Mouse (Mus musculus) stomach, embryonic 15.5 days (tissue): ENCODE results near the gene Htatip2. TPM values are rescaled to one million over a fixed set of nuclear protein-coding genes. Genes with fewer than 3 reads are reported as not detected.

Experiments used
- ATAC-seq: fragments of 200-750 bp; cut with Nextera tagmentation; 2 replicates; pipeline ENCODE4 v1.8.0; 2017; ENCODE audit warnings: low read depth, moderate number of reproducible peaks, moderate TSS enrichment; ENCODE audit not compliant: insufficient read depth, low FRiP score
- H3K27ac ChIP-seq: fragments of 300-500 bp; sonication (generic); 2 replicates; pipeline ENCODE4 v1.5.1; 2015; ENCODE audit warnings: mild to moderate bottlenecking, inconsistent platforms
- H3K27me3 ChIP-seq: fragments of 300-500 bp; sonication (generic); replicated peaks from 2 replicates; pipeline ENCODE4 v1.6.1; 2015; ENCODE audit warnings: inconsistent platforms
- H3K36me3 ChIP-seq: fragments of 300-500 bp; sonication (generic); 2 replicates; pipeline ENCODE4 v1.6.1; 2015; ENCODE audit warnings: inconsistent platforms
- H3K4me1 ChIP-seq: fragments of 300-500 bp; sonication (generic); 2 replicates; pipeline ENCODE4 v1.6.1; 2015; ENCODE audit warnings: inconsistent platforms
- H3K4me2 ChIP-seq: fragments of 300-500 bp; sonication (generic); 2 replicates; pipeline ENCODE4 v1.6.1; 2015; ENCODE audit warnings: mild to moderate bottlenecking, inconsistent platforms
- H3K4me3 ChIP-seq: fragments of 300-500 bp; sonication (generic); replicated peaks from 2 replicates; pipeline ENCODE4 v1.5.1; 2015; ENCODE audit warnings: inconsistent platforms
- H3K9ac ChIP-seq: fragments of 300-500 bp; sonication (generic); 2 replicates; pipeline ENCODE4 v1.6.1; 2015; ENCODE audit warnings: inconsistent platforms
- H3K9me3 ChIP-seq: fragments of 300-500 bp; sonication (generic); 2 replicates; pipeline ENCODE4 v1.6.1; 2016; ENCODE audit warnings: inconsistent platforms
- WGBS: fragments of 180-500 bp; shearing (Covaris S2); methylation state at CpG from one replicate; pipeline ENCODE4 v1.1.7; 2015; 5-methylcytosine and 5-hydroxymethylcytosine counted together
- polyA plus RNA-seq: library from polyadenylated mRNA; unstranded; fragments of >200 nt; fragmentation: Nextera tagmentation; extraction: Ambion mirVana; gene quantifications from 2 replicates; pipeline ENCODE4 v1.2.1, GENCODE M21; 2015

Htatip2 gene
- polyA plus RNA-seq, 1 experiment from 2014 or later = 19.1 TPM

DNA sequence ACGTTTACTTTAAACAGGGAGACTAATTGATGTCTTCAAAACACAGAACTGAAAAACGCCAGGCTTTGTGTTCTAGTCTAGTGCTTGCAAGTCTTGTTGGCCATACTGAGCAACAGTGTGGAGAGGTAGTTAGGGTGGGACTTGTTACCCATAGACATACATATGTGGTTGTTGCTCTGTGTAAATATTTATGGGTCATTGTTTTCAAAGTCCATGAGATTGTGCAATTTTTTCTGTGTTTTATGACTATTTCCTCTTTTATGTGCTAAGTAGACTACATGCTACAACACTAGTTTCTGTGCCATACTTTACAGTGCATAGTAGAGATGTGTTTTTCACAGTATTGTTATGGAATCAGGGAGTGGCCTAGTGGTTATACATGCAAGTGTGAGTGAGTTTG is 35.4 kb downstream of the Htatip2 start:
- 72% methylated on average over 2 of the region's 2 CpGs for WGBS
- no peaks in the 10 kb centered on the region for H3K27me3 ChIP-seq
- no peak overlapping the region for H3K4me3 ChIP-seq
- H3K4me1 ChIP-seq = no peaks in the 10 kb centered on the region
- no peak overlapping the region for H3K27ac ChIP-seq
- H3K36me3 ChIP-seq = peaks cover 25% of the 10 kb centered on the region; the same call in 1 of the 2 replicates
- H3K4me2 ChIP-seq = no peak overlapping the region
- H3K9ac ChIP-seq = no peak overlapping the region
- no peaks in the 10 kb centered on the region for H3K9me3 ChIP-seq
- no peak for ATAC-seq

DNA sequence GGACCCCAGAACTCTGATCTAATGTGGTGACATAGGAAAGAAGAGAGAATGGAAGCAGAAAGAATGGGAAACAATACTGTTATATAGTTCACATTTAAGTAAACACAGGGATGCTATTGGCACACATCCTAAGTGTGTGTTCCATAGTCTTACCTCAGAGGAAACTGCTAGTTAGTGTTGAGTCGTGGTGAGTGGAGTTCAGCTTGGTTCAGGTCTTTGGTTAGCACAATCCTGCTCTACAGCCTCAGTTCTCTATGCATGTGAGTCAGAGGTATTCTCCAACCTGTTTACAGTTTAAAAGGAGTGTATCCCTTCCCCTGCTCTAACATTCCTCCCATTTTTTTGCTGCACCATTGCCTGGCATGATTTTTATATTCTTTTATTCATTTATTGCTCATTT is 38.3 kb downstream of the Htatip2 start:
- Histone ChIP-seq H3K4me1 (no peaks in the 10 kb centered on the region), H3K9ac (no peak overlapping the region), H3K9me3 (no peaks in the 10 kb centered on the region), H3K27ac (no peak overlapping the region), H3K36me3 (peaks cover 28% of the 10 kb centered on the region; the same call in 1 of the 2 replicates), H3K27me3 (no peaks in the 10 kb centered on the region), H3K4me3 (no peak overlapping the region), H3K4me2 (no peak overlapping the region)
- WGBS = 65% methylated on average over 1 of the region's 1 CpGs
- no peak for ATAC-seq

DNA sequence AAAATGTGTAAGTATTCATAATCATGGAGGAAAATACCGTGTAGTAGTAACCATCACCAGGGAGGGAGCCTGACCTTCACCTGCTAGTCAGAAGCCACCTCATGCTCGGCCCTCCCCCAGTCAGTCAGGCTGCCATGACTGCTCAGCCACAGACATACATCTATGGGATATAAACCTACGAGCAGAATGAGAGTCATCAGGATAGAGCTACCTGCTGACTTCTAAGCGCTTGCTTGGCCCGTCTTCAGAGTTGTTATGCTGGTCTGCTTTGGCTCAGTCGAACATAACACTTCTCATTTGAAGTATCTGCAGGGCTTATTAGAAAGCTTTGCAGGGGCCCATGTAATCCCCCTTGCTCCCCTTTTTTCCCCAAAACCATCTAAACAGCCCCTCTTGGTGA is 44.6 kb downstream of the Htatip2 start:
- no peak overlapping the region for H3K4me2 ChIP-seq
- no peaks in the 10 kb centered on the region for H3K9me3 ChIP-seq
- no peak for ATAC-seq
- H3K36me3 ChIP-seq = peaks cover 14% of the 10 kb centered on the region; the same call in 1 of the 2 replicates
- H3K27ac ChIP-seq = no peak overlapping the region
- H3K27me3 ChIP-seq = no peaks in the 10 kb centered on the region
- H3K4me3 ChIP-seq = no peak overlapping the region
- H3K9ac ChIP-seq = no peak overlapping the region
- no peaks in the 10 kb centered on the region for H3K4me1 ChIP-seq
- WGBS = 88% methylated on average over 6 of the region's 6 CpGs

DNA sequence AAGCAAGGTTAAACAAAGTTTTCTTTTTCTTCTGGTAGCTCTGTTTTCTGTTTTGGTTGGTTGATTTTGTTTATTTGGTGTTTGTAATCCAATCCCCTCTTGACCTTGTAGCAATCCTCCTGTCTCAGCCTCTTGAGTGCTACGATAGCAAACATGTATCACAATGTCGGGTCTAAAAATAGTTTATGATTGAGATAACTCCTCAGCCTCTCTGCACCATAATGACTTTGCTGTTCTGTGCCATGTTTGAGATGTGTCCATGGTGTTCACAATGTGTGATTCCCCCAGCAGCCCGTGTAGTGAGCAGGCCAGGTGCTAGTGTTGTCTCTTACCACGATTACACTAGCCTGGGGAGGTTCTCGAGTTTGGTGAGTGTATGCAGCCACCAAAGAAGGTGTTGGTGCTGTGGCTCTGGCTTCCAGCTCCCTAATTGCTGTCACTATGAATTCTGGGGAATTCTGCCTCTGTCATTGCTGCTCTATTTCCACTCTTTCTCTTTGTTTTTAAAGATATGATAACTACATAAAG is 45.8 kb downstream of the Htatip2 start:
- WGBS = 67% methylated on average over 5 of the region's 5 CpGs
- ATAC-seq = no peak
- H3K9me3 ChIP-seq = no peaks in the 10 kb centered on the region
- H3K4me2 ChIP-seq = no peak overlapping the region
- H3K27me3 ChIP-seq = no peaks in the 10 kb centered on the region
- H3K27ac ChIP-seq = no peak overlapping the region
- H3K36me3 ChIP-seq = peaks cover 6% of the 10 kb centered on the region; the same call in 1 of the 2 replicates
- no peak overlapping the region for H3K9ac ChIP-seq
- no peaks in the 10 kb centered on the region for H3K4me1 ChIP-seq
- H3K4me3 ChIP-seq = no peak overlapping the region

DNA sequence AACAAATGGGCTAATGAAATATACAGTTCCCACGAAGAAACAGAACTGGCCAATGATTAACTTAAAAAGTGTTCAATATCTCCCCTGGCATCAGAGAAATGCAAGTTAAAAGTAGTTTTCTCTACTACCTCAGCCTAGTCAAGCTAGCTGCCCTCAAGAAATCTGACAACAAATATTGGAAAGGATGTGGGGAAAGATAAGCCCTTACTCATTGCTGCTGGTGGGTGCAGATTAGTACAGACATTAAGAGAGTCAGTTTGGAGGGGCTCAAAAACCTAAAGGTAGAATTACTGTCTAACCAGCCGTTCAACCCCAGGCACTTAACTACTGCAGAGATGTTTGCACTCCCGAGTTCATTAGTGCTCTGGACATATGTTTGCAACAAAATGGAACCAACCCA is 46.7 kb downstream of the Htatip2 start:
- Histone ChIP-seq H3K36me3 (peaks cover 6% of the 10 kb centered on the region; the same call in 1 of the 2 replicates), H3K4me1 (no peaks in the 10 kb centered on the region), H3K4me3 (no peak overlapping the region), H3K27ac (no peak overlapping the region), H3K4me2 (no peak overlapping the region), H3K9ac (no peak overlapping the region), H3K9me3 (no peaks in the 10 kb centered on the region), H3K27me3 (no peaks in the 10 kb centered on the region)
- 43% methylated on average over 3 of the region's 3 CpGs for WGBS
- no peak for ATAC-seq

DNA sequence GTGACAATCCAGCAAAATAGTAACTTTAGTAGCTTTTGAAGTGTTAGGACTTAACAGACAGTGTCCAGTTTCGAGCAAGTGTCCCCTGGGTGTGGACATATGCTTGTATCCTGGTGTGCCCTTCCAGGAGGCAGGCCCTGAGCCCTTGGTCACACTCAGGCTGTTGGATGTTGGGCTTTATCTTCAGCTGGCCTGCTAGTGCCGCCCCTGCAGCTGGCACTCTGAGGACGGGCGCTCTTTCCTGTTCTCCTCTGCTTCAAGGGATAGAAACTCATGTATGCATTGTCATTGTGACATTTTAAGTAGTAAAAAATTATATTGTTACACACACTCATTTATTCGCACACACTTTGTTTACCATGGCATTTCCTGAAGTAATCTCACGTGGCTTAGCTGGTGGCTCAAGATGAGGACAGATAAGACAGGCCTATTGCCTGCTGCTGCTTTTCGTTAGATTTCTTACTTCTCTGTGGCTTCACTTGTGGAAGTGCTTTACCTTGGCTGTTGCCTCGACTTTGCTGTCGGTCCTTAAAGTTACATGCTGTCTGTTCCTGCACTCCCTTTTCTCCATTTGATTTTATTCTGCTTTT is 48.3 kb downstream of the Htatip2 start:
- Histone ChIP-seq H3K4me1 (no peaks in the 10 kb centered on the region), H3K27ac (no peak overlapping the region), H3K4me3 (no peak overlapping the region), H3K27me3 (no peaks in the 10 kb centered on the region), H3K9me3 (no peaks in the 10 kb centered on the region), H3K36me3 (peaks cover 7% of the 10 kb centered on the region; the same call in 1 of the 2 replicates), H3K4me2 (no peak overlapping the region), H3K9ac (no peak overlapping the region)
- WGBS = 73% methylated on average over 9 of the region's 9 CpGs
- ATAC-seq = no peak

DNA sequence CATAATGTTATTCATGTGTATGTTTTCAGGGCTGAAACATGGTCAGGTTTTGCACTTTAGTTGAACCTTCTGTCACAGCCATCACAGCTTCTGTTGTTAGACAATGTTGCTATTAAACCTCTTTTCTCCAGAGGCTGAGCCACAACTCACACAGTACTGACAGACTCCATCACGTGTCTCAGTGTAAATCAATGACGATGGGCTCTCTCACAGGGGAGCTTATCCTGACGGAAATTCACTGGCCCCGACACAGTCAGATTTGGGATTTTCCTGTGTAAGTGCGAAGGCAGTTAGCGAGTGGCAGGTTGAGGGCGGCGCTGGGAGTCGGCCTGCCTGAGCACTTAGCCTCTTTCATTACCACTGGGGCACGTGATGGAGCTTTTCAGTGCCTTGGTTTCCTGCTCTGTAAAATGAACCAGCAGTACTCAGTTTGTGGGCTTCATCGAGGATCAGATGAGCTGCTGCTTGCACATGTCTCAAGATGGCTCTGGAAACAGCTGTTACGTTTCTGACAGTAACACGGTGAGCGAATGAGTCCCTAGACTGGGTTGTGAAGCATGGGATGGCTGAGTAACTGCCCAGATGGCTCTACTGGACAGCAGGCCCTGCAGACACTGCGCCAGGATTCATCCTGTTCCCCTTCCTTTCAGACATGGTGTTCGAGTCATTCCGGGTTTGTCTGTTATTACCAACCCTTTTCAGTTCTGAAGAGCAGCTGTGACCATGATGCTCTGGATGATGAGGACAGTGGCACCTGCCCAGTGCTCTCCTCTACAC is 49.1 kb downstream of the Htatip2 start:
- H3K36me3 ChIP-seq = peaks cover 8% of the 10 kb centered on the region; the same call in 1 of the 2 replicates
- H3K4me3 ChIP-seq = no peak overlapping the region
- H3K27me3 ChIP-seq = no peaks in the 10 kb centered on the region
- H3K4me2 ChIP-seq = no peak overlapping the region
- 87% methylated on average over 17 of the region's 17 CpGs for WGBS
- H3K9ac ChIP-seq = no peak overlapping the region
- no peak for ATAC-seq
- H3K27ac ChIP-seq = no peak overlapping the region
- H3K4me1 ChIP-seq = no peaks in the 10 kb centered on the region
- H3K9me3 ChIP-seq = no peaks in the 10 kb centered on the region

DNA sequence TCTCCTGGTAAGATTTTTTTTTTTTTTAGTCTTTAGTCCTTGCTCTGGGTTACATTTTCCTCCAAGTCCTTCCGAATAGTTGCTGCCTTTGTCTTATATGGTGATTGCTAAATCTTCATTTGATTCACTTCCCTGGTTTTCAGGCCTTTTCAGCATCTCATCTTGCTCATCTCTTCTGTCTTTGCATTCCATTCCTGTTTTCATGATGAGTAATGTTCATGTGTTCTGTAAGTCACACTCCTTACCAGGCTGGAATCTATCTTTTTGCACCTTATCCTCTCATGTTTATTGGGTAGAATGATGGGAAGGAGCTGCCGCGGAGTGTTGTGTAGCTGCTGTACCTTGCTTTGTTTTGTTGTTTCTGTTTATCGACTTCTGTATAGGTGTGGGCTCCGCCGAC is 50.2 kb downstream of the Htatip2 start:
- Histone ChIP-seq H3K9ac (no peak overlapping the region), H3K27me3 (no peaks in the 10 kb centered on the region), H3K36me3 (peaks cover 8% of the 10 kb centered on the region; the same call in 1 of the 2 replicates), H3K4me2 (no peak overlapping the region), H3K27ac (no peak overlapping the region), H3K4me1 (no peaks in the 10 kb centered on the region), H3K9me3 (no peaks in the 10 kb centered on the region), H3K4me3 (no peak overlapping the region)
- no peak for ATAC-seq
- 86% methylated on average over 6 of the region's 6 CpGs for WGBS

DNA sequence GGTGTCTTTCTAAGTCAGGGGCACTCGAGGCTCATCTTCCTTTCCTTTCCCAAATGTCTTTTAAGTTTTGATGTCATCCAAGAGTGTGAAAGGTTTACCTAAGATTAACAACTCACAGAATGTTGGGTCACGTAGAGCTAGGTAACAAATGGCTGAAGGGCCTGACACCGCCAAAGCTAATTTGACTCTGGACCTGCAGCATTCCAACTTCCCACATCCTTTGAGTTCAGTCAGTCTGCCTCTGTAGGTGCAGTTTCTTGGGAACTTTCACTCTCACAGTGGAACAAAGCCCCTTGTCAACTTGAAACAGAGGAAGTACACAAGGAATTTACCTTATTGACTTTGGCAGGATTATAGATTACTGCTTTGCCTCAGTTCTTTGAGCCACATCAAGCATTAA is 50.6 kb downstream of the Htatip2 start:
- no peak for ATAC-seq
- no peak overlapping the region for H3K4me3 ChIP-seq
- H3K27ac ChIP-seq = no peak overlapping the region
- no peaks in the 10 kb centered on the region for H3K27me3 ChIP-seq
- H3K9me3 ChIP-seq = no peaks in the 10 kb centered on the region
- no peak overlapping the region for H3K4me2 ChIP-seq
- no peak overlapping the region for H3K9ac ChIP-seq
- peaks cover 8% of the 10 kb centered on the region; the same call in 1 of the 2 replicates for H3K36me3 ChIP-seq
- H3K4me1 ChIP-seq = no peaks in the 10 kb centered on the region
- 63% methylated on average over 3 of the region's 3 CpGs for WGBS

DNA sequence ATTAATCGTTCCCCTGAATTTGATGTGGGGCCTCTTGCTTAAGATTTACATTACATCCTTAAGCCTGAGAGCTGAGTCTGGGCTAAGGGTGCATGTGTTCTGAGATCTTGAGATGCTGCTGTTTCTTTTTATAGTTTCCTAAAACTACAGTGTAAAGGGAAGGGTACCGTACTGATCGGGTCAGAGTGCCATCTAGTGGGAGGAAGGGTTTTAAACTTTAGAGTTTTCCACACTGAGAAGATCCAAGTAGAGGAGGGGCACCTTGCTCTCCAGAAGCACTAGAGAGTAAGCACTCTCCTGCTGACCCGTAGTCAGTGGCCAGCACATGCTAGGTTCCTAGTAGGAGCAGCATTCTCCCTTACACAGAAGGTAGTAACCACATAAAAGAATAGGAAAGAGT is 52.4 kb downstream of the Htatip2 start:
- ATAC-seq = no peak
- Histone ChIP-seq H3K4me2 (no peak overlapping the region), H3K36me3 (peaks cover 8% of the 10 kb centered on the region; the same call in 1 of the 2 replicates), H3K27me3 (no peaks in the 10 kb centered on the region), H3K9me3 (no peaks in the 10 kb centered on the region), H3K9ac (no peak overlapping the region), H3K27ac (no peak overlapping the region), H3K4me3 (no peak overlapping the region), H3K4me1 (no peaks in the 10 kb centered on the region)
- WGBS = 55% methylated on average over 4 of the region's 4 CpGs

DNA sequence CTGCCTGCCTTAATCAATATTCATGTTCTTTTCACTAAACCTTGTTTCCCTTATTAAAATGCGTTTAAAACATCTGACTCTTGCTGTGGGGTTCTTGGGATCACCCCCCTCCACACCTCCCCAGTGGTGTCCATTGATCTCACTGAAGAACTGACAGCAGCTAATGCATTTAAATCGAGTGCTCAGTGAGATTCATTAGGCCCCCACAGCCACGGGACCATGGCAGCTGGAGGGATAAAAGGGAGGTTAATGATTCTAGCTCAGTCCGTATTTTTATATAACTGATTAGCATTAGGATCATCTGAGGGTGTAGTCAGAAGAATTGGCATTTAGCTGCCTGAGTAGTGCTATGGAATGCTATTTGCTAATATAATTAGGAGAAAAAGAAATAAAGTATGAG is 60.5 kb downstream of the Htatip2 start:
- Histone ChIP-seq H3K9me3 (no peaks in the 10 kb centered on the region), H3K4me3 (no peak overlapping the region), H3K4me2 (no peak overlapping the region), H3K4me1 (no peaks in the 10 kb centered on the region), H3K27ac (no peak overlapping the region), H3K9ac (no peak overlapping the region), H3K27me3 (no peaks in the 10 kb centered on the region), H3K36me3 (peaks cover 9% of the 10 kb centered on the region)
- ATAC-seq = no peak
- WGBS = 68% methylated on average over 4 of the region's 4 CpGs

DNA sequence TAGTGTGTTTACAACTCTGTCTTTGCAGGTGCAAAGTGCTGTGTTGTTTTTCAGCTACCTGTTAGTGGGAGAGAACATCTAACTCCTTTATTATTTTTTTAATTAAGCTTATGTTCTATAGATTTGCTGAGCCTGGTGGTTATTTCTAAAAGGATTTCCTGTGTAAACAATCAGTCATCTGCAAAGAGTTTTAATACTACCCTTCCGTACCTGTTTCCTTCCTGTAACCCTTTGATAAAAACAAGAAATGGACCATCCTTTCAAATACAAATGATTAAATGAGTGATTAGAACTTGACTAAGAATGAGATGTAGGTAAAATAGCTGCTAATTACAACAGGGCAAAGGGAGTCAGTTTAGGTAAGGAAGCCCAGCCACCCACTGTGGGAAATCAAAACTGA is 62.5 kb downstream of the Htatip2 start:
- no peaks in the 10 kb centered on the region for H3K27me3 ChIP-seq
- ATAC-seq = no peak
- H3K4me1 ChIP-seq = no peaks in the 10 kb centered on the region
- H3K4me2 ChIP-seq = no peak overlapping the region
- H3K4me3 ChIP-seq = no peak overlapping the region
- H3K27ac ChIP-seq = no peak overlapping the region
- peaks cover 9% of the 10 kb centered on the region for H3K36me3 ChIP-seq
- H3K9ac ChIP-seq = no peak overlapping the region
- no peaks in the 10 kb centered on the region for H3K9me3 ChIP-seq
- WGBS = 63% methylated on average over 1 of the region's 1 CpGs
